Mouse (Mus musculus): ENCODE measurements at regions not wholly inside any gene's neighbourhood (a gene's known extent, or its start where the extent isn't known, plus 50 kb on each side); places are given as distances from the start of the nearest gene placed in this dataset.
A peak's percentile ranks its signal among the peaks of the same experiment; 100 is the strongest.
"Not testable (repeated sequence)": the region's sequence is repeated elsewhere in the genome, so short reads cannot be mapped to it uniquely, and the experiment has no call there.

DNA sequence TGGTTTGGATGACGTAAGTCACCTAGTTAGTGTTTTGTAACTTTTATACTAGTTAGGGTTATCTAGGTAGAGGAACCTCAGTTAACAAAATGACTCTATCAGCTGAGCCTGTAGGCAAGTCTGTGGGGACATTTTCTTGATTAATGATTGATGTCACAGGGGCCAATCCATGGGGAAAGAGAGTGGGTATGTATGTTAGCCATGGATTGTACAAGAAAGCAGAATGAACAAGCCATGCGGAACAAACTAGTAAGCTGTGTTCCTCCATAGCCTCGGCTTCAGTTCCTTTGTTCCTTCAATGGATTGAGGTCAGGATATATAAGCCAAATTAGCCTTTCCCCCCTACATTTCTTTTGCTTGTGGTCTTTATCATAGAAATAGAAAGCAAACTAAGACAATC is 498.7 kb upstream of the Fam241a start:
- H3K4me2 ChIP-seq (ENCODE audit: low read depth, low read length): no peak overlapping the region
- no peak overlapping the region for H3K9ac ChIP-seq (replicated peaks)
- DNase-seq: no peak
- no peak overlapping the region for H3K27ac ChIP-seq (ENCODE audit: low read depth)
- no peak for ATAC-seq
- H3K27me3 ChIP-seq (ENCODE audit: insufficient read depth, low read length): no peaks in the 10 kb centered on the region
- H3K9me3 ChIP-seq (ENCODE audit: low read length): no peaks in the 10 kb centered on the region
- H3K4me1 ChIP-seq (ENCODE audit: insufficient read depth): no peaks in the 10 kb centered on the region
- no peaks in the 10 kb centered on the region for H3K36me3 ChIP-seq (replicated peaks; ENCODE audit: insufficient read depth, low read length)
- no peak overlapping the region for H3K4me3 ChIP-seq (ENCODE audit: low read depth, low read length)
- no peak for TF ChIP-seq CTCF (IDR thresholded peaks at IDR 0.05; ENCODE audit: low read depth)
- 77% methylated on average over 3 of the region's 3 CpGs for WGBS (ENCODE audit: insufficient replicate concordance)

DNA sequence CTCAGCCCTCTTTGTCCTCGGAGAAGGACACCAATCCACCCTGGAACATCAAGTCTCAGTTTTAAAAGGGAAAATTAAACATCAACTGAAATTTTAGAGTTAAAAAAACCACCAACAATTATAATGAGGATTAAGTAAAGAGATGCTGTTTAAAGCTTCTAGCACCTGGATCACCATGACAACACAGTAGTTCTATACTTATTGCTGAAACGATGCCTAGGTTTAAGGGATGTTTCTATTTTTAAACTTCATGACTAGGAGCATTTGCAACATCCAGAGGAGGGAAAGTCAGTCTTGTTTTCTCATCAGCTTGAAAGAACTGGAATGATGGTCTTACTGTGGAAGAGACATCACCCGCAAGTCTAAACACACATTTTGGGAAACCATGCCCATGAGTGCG is 484.5 kb upstream of the Fam241a start:
- H3K9me3 ChIP-seq (ENCODE audit: low read length): no peaks in the 10 kb centered on the region

GRCm38 (mm10) chr3:128369521-128370127 is 473.5 kb upstream of the Fam241a start:
- DNase-seq (no peak), ATAC-seq (no peak)
- Histone ChIP-seq H3K9ac (replicated peaks) (no peak overlapping the region), H3K27ac (ENCODE audit: low read depth) (no peak overlapping the region), H3K9me3 (ENCODE audit: low read length) (no peaks in the 10 kb centered on the region), H3K4me2 (ENCODE audit: low read depth, low read length) (no peak overlapping the region), H3K4me3 (ENCODE audit: low read depth, low read length) (no peak overlapping the region), H3K36me3 (replicated peaks; ENCODE audit: insufficient read depth, low read length) (no peaks in the 10 kb centered on the region), H3K4me1 (ENCODE audit: insufficient read depth) (no peaks in the 10 kb centered on the region), H3K27me3 (ENCODE audit: insufficient read depth, low read length) (no peaks in the 10 kb centered on the region)
- 41% methylated on average over 5 of the region's 5 CpGs for WGBS (ENCODE audit: insufficient replicate concordance)
- TF ChIP-seq CTCF (IDR thresholded peaks at IDR 0.05; ENCODE audit: low read depth) (no peak), EP300 (IDR thresholded peaks at IDR 0.05; ENCODE audit: low read depth) (no peak)

More for the DNA sequence above, 484.5 kb upstream of the Fam241a start:
- Histone ChIP-seq H3K27me3 (ENCODE audit: insufficient read depth, low read length) (no peaks in the 10 kb centered on the region), H3K36me3 (replicated peaks; ENCODE audit: insufficient read depth, low read length) (no peaks in the 10 kb centered on the region), H3K27ac (ENCODE audit: low read depth) (no peak overlapping the region), H3K4me2 (ENCODE audit: low read depth, low read length) (no peak overlapping the region), H3K9ac (replicated peaks) (no peak overlapping the region), H3K4me3 (ENCODE audit: low read depth, low read length) (no peak overlapping the region), H3K4me1 (ENCODE audit: insufficient read depth) (no peaks in the 10 kb centered on the region)
- ATAC-seq (no peak), DNase-seq (no peak)
- WGBS (ENCODE audit: insufficient replicate concordance): 82% methylated on average over 4 of the region's 4 CpGs
- TF ChIP-seq CTCF (IDR thresholded peaks at IDR 0.05; ENCODE audit: low read depth) (no peak), EP300 (IDR thresholded peaks at IDR 0.05; ENCODE audit: low read depth) (no peak)

- no peak overlapping the region for H3K27ac ChIP-seq (ENCODE audit: low read depth)
- H3K9ac ChIP-seq (replicated peaks): no peak overlapping the region
- 69% methylated on average over 2 of the region's 2 CpGs for WGBS (ENCODE audit: insufficient replicate concordance)
- no peak for ATAC-seq
- H3K4me1 ChIP-seq (ENCODE audit: insufficient read depth): no peaks in the 10 kb centered on the region
- H3K36me3 ChIP-seq (replicated peaks; ENCODE audit: insufficient read depth, low read length): no peaks in the 10 kb centered on the region
- no peak for DNase-seq
- H3K9me3 ChIP-seq (ENCODE audit: low read length): no peaks in the 10 kb centered on the region
- no peak overlapping the region for H3K4me3 ChIP-seq (ENCODE audit: low read depth, low read length)
- TF ChIP-seq CTCF (IDR thresholded peaks at IDR 0.05; ENCODE audit: low read depth): no peak
- no peak for TF ChIP-seq EP300 (IDR thresholded peaks at IDR 0.05; ENCODE audit: low read depth)
- no peaks in the 10 kb centered on the region for H3K27me3 ChIP-seq (ENCODE audit: insufficient read depth, low read length)
- H3K4me2 ChIP-seq (ENCODE audit: low read depth, low read length): no peak overlapping the region
Measured at GRCm38 (mm10) chr3:128362310-128362709, 466.2 kb upstream of the Fam241a start.

DNA sequence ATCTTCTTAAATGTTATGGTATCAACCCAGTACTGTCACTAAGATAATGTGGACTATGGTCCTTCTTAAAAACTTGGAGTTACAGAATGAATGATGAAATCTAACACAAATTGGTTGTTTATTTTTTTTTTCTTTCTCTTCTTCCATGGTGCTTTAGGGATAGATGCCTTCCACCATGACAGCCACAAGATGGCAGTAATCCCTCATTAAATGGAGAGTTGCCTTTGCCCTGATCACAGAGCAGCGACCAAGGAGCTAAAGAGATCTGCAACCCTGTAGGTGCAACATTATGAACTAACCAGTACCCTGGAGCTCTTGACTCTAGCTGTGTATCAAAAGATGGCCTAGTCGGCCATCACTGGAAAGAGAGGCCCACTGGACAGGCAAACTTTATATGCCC is 453.0 kb upstream of the Fam241a start:
- not testable (repeated sequence) for ATAC-seq
- 11% methylated on average over 2 of the region's 2 CpGs for WGBS (ENCODE audit: insufficient replicate concordance)

DNA sequence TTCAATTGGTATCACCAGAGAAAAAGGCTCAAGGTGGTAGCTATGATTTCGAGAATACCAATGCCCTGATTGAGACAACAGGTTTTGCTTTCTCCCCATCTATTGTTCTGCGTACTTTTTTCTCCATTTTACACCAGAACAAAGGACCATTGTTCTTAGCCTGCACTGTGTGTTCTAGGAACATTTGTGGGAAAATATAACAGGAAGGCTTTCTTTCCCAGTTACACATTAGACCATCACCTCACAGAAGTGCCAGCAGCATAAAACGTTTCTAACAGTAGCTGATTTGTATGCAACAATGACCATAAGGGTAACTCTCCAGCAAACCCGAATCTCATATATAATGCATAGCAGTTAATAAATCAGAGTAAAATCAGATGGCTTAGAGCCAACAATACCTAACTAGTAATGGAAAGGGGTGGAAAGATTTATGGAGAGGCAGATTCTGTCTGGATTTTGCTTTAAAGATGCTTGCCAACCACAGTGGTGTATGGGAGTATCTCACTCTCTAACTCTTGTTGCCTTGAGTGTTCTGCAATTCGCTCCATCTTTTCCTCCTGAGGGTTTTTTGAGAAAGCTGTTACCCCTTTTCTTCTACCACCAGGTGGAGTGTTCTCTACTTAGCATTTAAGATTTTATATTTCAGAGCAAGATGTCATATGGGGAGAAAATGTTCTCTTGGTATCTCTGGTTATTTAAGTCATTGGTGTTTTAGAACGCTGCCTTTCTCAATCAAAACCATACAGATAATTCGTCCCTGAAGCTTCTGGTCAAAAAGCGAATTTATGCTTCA is 451.9 kb upstream of the Fam241a start:
- peak; percentile 1; the same call in 1 of the 2 replicates for TF ChIP-seq CTCF (IDR thresholded peaks at IDR 0.05; ENCODE audit: low read depth)
- TF ChIP-seq EP300 (IDR thresholded peaks at IDR 0.05; ENCODE audit: low read depth): no peak
- no peak overlapping the region for H3K4me2 ChIP-seq (ENCODE audit: low read depth, low read length)
- no peak overlapping the region for H3K27ac ChIP-seq (ENCODE audit: low read depth)
- ATAC-seq (no peak), DNase-seq (no peak)
- no peaks in the 10 kb centered on the region for H3K36me3 ChIP-seq (replicated peaks; ENCODE audit: insufficient read depth, low read length)
- H3K9ac ChIP-seq (replicated peaks): no peak overlapping the region
- no peak overlapping the region for H3K4me3 ChIP-seq (ENCODE audit: low read depth, low read length)
- no peaks in the 10 kb centered on the region for H3K9me3 ChIP-seq (ENCODE audit: low read length)
- WGBS (ENCODE audit: insufficient replicate concordance): 56% methylated on average over 8 of the region's 8 CpGs
- H3K4me1 ChIP-seq (ENCODE audit: insufficient read depth): no peaks in the 10 kb centered on the region
- no peaks in the 10 kb centered on the region for H3K27me3 ChIP-seq (ENCODE audit: insufficient read depth, low read length)

More for the DNA sequence above, 453.0 kb upstream of the Fam241a start:
- H3K27me3 ChIP-seq (ENCODE audit: insufficient read depth, low read length); H3K9ac ChIP-seq (replicated peaks); H3K36me3 ChIP-seq (replicated peaks; ENCODE audit: insufficient read depth, low read length); H3K4me3 ChIP-seq (ENCODE audit: low read depth, low read length); H3K4me2 ChIP-seq (ENCODE audit: low read depth, low read length); H3K4me1 ChIP-seq (ENCODE audit: insufficient read depth); H3K9me3 ChIP-seq (ENCODE audit: low read length); H3K27ac ChIP-seq (ENCODE audit: low read depth): not testable (repeated sequence)
- DNase-seq: peak; percentile 15
- TF ChIP-seq CTCF (IDR thresholded peaks at IDR 0.05; ENCODE audit: low read depth): peak; percentile 68
